Mouse (Mus musculus) CD4-positive, CD25-positive, alpha-beta regulatory T cell, adult 9 weeks (primary cell): ENCODE data around the gene Myo1h. TPM values are rescaled to one million over a fixed set of nuclear protein-coding genes. Genes with fewer than 3 reads are reported as not detected.

ENCODE experiments used
- polyA plus RNA-seq: library from polyadenylated mRNA; unstranded; fragments of 100-300 nt; shearing (Covaris generic); gene quantifications from one replicate; pipeline ENCODE4 v1.2.1, GENCODE M21; 2017

Gene Myo1h
- polyA plus RNA-seq: 7.1 TPM

GRCm38 (mm10) chr5:114288874-114289273 lies at the start of gene Myo1h:
TSS of gene Myo1h (plus strand) at chr5:114289166.

GRCm38 (mm10) chr5:114273693-114274402 lies 15.1 kb upstream of the Myo1h start, which contains the start of gene Foxn4:
TSS of gene Foxn4 (minus strand) at chr5:114273807.

GRCm38 (mm10) chr5:114380209-114381012 lies 91.4 kb downstream of the Myo1h start, which contains the start of the genes Kctd10 and Ube3b:
TSS of gene Kctd10 (minus strand) at chr5:114380508.
TSS of gene Ube3b (plus strand) at chr5:114380607.

Other genes with a start within 250 kb of the Myo1h start
- 1.6 TPM for gene Usp30, start 223.7 kb upstream of the Myo1h start, polyA plus RNA-seq
- 0.20 TPM for gene Svop, start 197.6 kb upstream of the Myo1h start, polyA plus RNA-seq
- gene Alkbh2, start 160.9 kb upstream of the Myo1h start, polyA plus RNA-seq: 20.8 TPM
- 1.5 TPM for gene Ung, start 158.8 kb upstream of the Myo1h start, polyA plus RNA-seq
- gene Acacb, start 142.6 kb upstream of the Myo1h start, polyA plus RNA-seq: 0.99 TPM
- not detected for gene Foxn4, start 15.4 kb upstream of the Myo1h start, polyA plus RNA-seq
- 165 TPM for gene Kctd10, start 91.3 kb downstream of the Myo1h start, polyA plus RNA-seq
- gene Ube3b, start 91.4 kb downstream of the Myo1h start, polyA plus RNA-seq: 45.1 TPM
- gene Mmab, start 154.9 kb downstream of the Myo1h start, polyA plus RNA-seq: 12.5 TPM
- gene Mvk, start 155.1 kb downstream of the Myo1h start, polyA plus RNA-seq: 15.1 TPM